Mouse (Mus musculus) stomach, postnatal 0 days (tissue): Measurements from ENCODE around the gene Eogt. TPM values are rescaled to one million over a fixed set of nuclear protein-coding genes. Genes with fewer than 3 reads are reported as not detected.

Source experiments
- ATAC-seq: fragments of 200-750 bp; cut with Nextera tagmentation; 2 replicates; pipeline ENCODE4 v1.8.0; 2017; ENCODE audit not compliant: low FRiP score, low TSS enrichment
- DNase-seq: peaks from one replicate; pipeline ENCODE4 v3.0.0-alpha.2; 2016; ENCODE audit warnings: low spot score
- H3K27ac ChIP-seq: fragments of 300-500 bp; sonication (generic); replicated peaks from 2 replicates; pipeline ENCODE4 v1.5.1; 2014; ENCODE audit warnings: mild to moderate bottlenecking, control low read depth
- H3K27me3 ChIP-seq: fragments of 300-500 bp; sonication (generic); 2 replicates; pipeline ENCODE4 v1.6.1; 2014; ENCODE audit warnings: low read length; ENCODE audit not compliant: control insufficient read depth, insufficient read depth
- H3K36me3 ChIP-seq: fragments of 300-500 bp; sonication (generic); 2 replicates; pipeline ENCODE4 v1.6.1; 2014; ENCODE audit warnings: low read length, mixed read lengths; ENCODE audit not compliant: control insufficient read depth, insufficient read depth
- H3K4me1 ChIP-seq: fragments of 300-500 bp; sonication (generic); replicated peaks from 2 replicates; pipeline ENCODE4 v1.6.1; 2014; ENCODE audit warnings: antibody characterized with exemption; ENCODE audit not compliant: control insufficient read depth, insufficient read depth
- H3K4me2 ChIP-seq: fragments of 300-500 bp; sonication (generic); replicated peaks from 2 replicates; pipeline ENCODE4 v1.6.1; 2014; ENCODE audit warnings: low read depth, mild to moderate bottlenecking, control low read depth, moderate library complexity
- H3K4me3 ChIP-seq: fragments of 300-500 bp; sonication (generic); 2 replicates; pipeline ENCODE4 v1.5.1; 2014; ENCODE audit warnings: low read depth, low read length, control low read depth
- H3K9ac ChIP-seq: fragments of 300-500 bp; sonication (generic); 2 replicates; pipeline ENCODE4 v1.6.1; 2014; ENCODE audit warnings: mild to moderate bottlenecking, low read length, control low read depth, mixed read lengths
- H3K9me3 ChIP-seq: fragments of 300-500 bp; sonication (generic); 2 replicates; pipeline ENCODE4 v1.6.1; 2016; ENCODE audit warnings: low read length; ENCODE audit not compliant: control insufficient read depth
- CTCF ChIP-seq: IDR thresholded peaks from 2 replicates; pipeline ENCODE4 v1.5.1; 2016; ENCODE audit warnings: antibody characterized with exemption, low read depth, mild to moderate bottlenecking, moderate library complexity
- EP300 ChIP-seq: optimal IDR thresholded peaks from 2 replicates; pipeline ENCODE3; 2016; ENCODE audit warnings: antibody characterized with exemption
- WGBS: fragments of 180-500 bp; shearing (Covaris S2); extraction: QIAGEN DNeasy Blood & Tissue Kit; methylation state at CpG from one replicate; pipeline ENCODE4 v1.1.7; 2014; 5-methylcytosine and 5-hydroxymethylcytosine counted together
- polyA plus RNA-seq: library from polyadenylated mRNA; unstranded; fragments of >200 nt; fragmentation: Nextera tagmentation; extraction: Ambion mirVana; gene quantifications from 2 replicates; pipeline ENCODE4 v1.2.1, GENCODE M21; 2015

Gene Eogt
- polyA plus RNA-seq, 1 experiment from 2014 or later = 5.0 TPM

DNA sequence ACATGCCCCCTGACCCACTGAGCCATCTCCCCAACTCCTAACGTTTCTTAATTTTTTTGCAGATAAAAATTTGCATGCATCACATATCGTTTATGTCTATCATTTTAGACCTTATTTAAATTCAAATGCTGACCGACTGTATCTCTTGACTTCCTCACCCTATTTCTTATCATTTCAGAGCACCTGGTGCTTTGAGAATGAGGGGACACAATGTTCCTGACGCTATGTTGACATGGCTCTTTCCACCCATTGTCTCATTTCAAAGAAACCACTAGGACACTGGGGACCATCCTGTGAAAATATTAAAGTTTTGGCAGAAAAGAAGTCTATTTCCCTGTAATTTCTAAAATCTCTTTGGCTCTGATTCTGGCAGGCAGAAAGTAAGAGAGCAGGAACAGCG is 32.1 kb downstream of the Eogt start:
- H3K4me2 ChIP-seq = no peak overlapping the region
- no peak overlapping the region for H3K27ac ChIP-seq
- 81% methylated on average over 5 of the region's 5 CpGs for WGBS
- TF ChIP-seq EP300 (no peak), CTCF (no peak)
- ATAC-seq (no peak), DNase-seq (no peak)
- no peak overlapping the region for H3K4me3 ChIP-seq
- H3K9ac ChIP-seq = no peak overlapping the region
- peaks cover 3% of the 10 kb centered on the region; the same call in 1 of the 2 replicates for H3K36me3 ChIP-seq
- H3K9me3 ChIP-seq = no peaks in the 10 kb centered on the region
- no peaks in the 10 kb centered on the region for H3K4me1 ChIP-seq
- H3K27me3 ChIP-seq = no peaks in the 10 kb centered on the region

GRCm38 (mm10) chr6:97114821-97115220 is 34.2 kb downstream of the Eogt start:
- H3K27ac ChIP-seq = no peak overlapping the region
- H3K36me3 ChIP-seq = peaks cover 6% of the 10 kb centered on the region; the same call in 1 of the 2 replicates
- ATAC-seq = no peak
- WGBS = 66% methylated on average over 3 of the region's 3 CpGs
- no peak overlapping the region for H3K4me3 ChIP-seq
- no peaks in the 10 kb centered on the region for H3K9me3 ChIP-seq
- H3K4me1 ChIP-seq = no peaks in the 10 kb centered on the region
- no peaks in the 10 kb centered on the region for H3K27me3 ChIP-seq
- DNase-seq = no peak
- H3K9ac ChIP-seq = no peak overlapping the region
- H3K4me2 ChIP-seq = no peak overlapping the region
- TF ChIP-seq CTCF (peak; percentile 21; the same call in 1 of the 2 replicates), EP300 (no peak)

GRCm38 (mm10) chr6:97112177-97112576 is 36.8 kb downstream of the Eogt start:
- H3K4me2 ChIP-seq = no peak overlapping the region
- no peak overlapping the region for H3K27ac ChIP-seq
- H3K27me3 ChIP-seq = no peaks in the 10 kb centered on the region
- DNase-seq = no peak
- 86% methylated on average over 8 of the region's 8 CpGs for WGBS
- H3K9ac ChIP-seq = no peak overlapping the region
- ATAC-seq = no peak
- H3K36me3 ChIP-seq = peaks cover 6% of the 10 kb centered on the region; the same call in 1 of the 2 replicates
- no peak overlapping the region for H3K4me3 ChIP-seq
- H3K9me3 ChIP-seq = no peaks in the 10 kb centered on the region
- no peak for TF ChIP-seq EP300
- TF ChIP-seq CTCF = no peak
- no peaks in the 10 kb centered on the region for H3K4me1 ChIP-seq

- peak; percentile 45 for DNase-seq
- Histone ChIP-seq H3K4me2 (no peak overlapping the region), H3K4me3 (no peak overlapping the region), H3K9ac (no peak overlapping the region), H3K4me1 (no peaks in the 10 kb centered on the region), H3K36me3 (peaks cover 2% of the 10 kb centered on the region; the same call in 1 of the 2 replicates), H3K27ac (no peak overlapping the region), H3K9me3 (no peaks in the 10 kb centered on the region), H3K27me3 (no peaks in the 10 kb centered on the region)
- 31% methylated on average over 2 of the region's 2 CpGs for WGBS
- ATAC-seq = peak; percentile 64; the same call in 1 of the 2 replicates
- TF ChIP-seq CTCF (peak; percentile 93), EP300 (no peak)
These were observed 42.2 kb downstream of the Eogt start for GRCm38 (mm10) chr6:97106777-97107176.

DNA sequence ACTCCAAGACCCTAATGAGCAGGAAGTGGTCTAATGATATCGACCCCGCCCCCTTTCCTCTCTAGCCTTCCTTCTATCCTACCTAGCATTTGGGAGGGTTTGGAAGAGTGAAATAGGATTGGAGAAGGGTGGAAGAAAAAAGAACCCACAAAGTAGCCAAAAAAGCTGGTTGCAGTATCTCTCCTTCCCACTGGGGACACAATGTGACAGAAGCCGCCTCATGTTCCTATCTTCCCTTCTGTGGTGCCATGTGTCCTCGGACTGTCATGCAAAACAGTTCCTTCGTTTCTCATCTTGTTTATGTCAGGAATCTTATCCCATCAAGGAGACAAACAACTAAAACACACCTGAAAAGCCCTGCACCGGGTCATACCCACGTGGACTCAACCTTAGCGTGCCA is 42.9 kb downstream of the Eogt start:
- TF ChIP-seq CTCF (no peak), EP300 (no peak)
- H3K4me2 ChIP-seq = no peak overlapping the region
- ATAC-seq = no peak
- WGBS = 81% methylated on average over 8 of the region's 8 CpGs
- no peak overlapping the region for H3K27ac ChIP-seq
- H3K4me3 ChIP-seq = no peak overlapping the region
- no peaks in the 10 kb centered on the region; the same call in 1 of the 2 replicates for H3K36me3 ChIP-seq
- no peak for DNase-seq
- no peak overlapping the region for H3K9ac ChIP-seq
- no peaks in the 10 kb centered on the region for H3K9me3 ChIP-seq
- H3K4me1 ChIP-seq = no peaks in the 10 kb centered on the region
- 0 out of 2 replicates have a peak, but pooled peaks cover 2% of the 10 kb centered on the region for H3K27me3 ChIP-seq

DNA sequence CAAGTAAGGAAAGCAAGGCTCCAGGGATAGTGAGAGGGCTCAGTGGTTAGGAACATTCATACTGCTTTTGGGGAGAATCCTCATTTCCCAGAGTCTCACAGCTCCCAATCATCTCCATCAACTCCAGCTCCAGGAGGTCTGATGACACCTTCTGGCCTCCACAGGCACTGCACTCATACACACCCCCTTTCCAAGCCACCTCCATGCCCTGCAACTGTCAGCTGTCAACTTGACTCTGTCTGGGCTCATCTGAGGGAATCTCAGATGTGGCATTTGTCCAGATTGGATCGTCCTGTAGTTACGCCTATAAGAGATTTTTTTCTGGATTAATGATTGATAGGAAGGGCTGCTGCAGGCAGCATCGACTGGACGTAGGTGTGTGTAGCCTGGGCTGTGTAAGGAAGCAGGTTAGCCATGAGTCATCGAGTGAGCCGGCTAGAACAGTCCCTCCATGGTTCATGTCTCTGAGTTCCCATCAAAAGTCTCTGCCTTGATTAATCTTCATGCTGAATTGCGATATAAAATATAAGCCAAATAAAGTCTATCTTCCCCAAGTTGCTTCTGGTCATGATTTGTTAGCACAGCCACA is 44.6 kb downstream of the Eogt start:
- no peaks in the 10 kb centered on the region for H3K36me3 ChIP-seq
- WGBS = 65% methylated on average over 7 of the region's 7 CpGs
- DNase-seq = peak; percentile 33
- TF ChIP-seq CTCF (peak; percentile 71), EP300 (no peak)
- no peak overlapping the region for H3K4me2 ChIP-seq
- no peak overlapping the region for H3K4me3 ChIP-seq
- no peaks in the 10 kb centered on the region for H3K4me1 ChIP-seq
- no peaks in the 10 kb centered on the region for H3K9me3 ChIP-seq
- H3K27ac ChIP-seq = no peak overlapping the region
- H3K27me3 ChIP-seq = 0 out of 2 replicates have a peak, but pooled peaks cover 2% of the 10 kb centered on the region
- H3K9ac ChIP-seq = no peak overlapping the region
- peak; percentile 82; the same call in 1 of the 2 replicates for ATAC-seq
